Mouse (Mus musculus): Measurements from ENCODE around the gene Opa3. TPM values are rescaled to one million over a fixed set of nuclear protein-coding genes. Genes with fewer than 3 reads are reported as not detected.

The Opa3 gene
- total RNA-seq, 2 experiments from 2014 or later = 20.0 to 25.6 TPM

DNA sequence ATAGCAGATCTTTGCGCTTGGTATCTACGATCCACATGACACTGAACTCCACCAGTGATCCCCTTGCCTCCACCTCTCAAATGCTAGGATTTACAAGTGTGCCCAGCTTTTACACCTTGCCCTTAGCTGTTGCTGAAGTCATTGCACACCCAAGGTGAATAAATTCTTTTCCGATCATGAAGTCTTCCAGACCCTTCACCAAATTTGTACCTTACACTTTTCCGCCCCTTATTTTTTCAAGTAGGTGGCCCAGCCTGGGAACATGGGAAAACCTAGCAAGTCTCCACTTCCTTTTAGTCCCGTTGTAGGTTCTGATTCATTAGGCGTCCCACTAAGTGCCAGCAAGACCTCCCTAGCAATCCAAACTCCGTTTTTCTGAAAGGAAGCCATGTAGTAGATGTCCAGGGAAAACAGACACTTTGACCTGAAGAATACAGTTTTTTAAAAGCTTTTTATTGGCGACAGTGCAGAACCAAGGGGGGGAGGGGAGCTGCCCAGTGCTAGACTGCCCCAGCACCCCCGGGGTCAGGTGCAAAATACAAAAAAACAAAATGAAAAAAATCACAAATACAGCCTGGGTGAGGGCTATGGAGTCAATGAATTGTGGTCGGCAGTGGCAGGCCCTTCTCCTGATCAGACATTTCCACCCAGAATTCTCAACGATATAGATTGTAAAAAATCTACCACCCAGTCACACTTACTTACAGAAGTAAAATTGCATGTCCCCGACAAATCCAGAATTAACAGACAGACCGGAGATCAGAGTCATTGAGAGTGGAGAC lies 74.3 kb downstream of the Opa3 start:
- no peak for ATAC-seq (replicated peaks; ENCODE audit: low FRiP score, poor library complexity, severe bottlenecking)

DNA sequence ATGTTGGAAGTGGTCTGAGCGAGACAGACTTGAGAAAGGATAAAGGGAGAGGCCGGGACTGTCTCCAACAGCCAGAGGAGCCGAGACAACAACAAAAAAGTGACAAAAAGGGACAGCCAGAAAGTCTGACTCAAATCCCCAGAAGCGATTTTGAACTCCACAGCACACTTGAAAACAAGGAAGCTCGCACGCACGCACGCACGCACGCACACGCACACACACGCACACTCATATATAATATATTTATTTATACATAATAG lies 74.8 kb downstream of the Opa3 start:
- ATAC-seq (replicated peaks; ENCODE audit: low FRiP score, poor library complexity, severe bottlenecking) = no peak

DNA sequence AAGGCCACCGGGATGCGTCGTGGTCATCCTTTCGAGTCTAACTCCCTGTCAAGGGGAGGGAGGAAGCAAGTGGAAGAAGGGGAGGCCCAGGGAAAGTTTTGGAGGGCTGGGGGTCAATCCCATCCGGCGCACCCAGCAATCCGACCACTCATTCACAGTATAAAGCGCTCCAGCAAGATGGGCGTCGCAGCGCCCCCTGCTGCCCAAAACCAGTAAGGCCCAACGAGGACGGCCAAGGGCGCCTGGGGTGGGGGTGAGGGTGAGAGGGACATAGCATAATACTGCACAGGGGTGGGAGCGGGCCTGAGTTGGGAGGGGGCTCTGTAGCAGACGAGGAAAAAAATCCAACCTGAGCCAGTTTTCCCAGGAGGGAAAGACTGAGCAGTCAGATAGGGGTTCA lies 75.6 kb downstream of the Opa3 start:
- ATAC-seq (replicated peaks; ENCODE audit: low FRiP score, poor library complexity, severe bottlenecking) = no peak

DNA sequence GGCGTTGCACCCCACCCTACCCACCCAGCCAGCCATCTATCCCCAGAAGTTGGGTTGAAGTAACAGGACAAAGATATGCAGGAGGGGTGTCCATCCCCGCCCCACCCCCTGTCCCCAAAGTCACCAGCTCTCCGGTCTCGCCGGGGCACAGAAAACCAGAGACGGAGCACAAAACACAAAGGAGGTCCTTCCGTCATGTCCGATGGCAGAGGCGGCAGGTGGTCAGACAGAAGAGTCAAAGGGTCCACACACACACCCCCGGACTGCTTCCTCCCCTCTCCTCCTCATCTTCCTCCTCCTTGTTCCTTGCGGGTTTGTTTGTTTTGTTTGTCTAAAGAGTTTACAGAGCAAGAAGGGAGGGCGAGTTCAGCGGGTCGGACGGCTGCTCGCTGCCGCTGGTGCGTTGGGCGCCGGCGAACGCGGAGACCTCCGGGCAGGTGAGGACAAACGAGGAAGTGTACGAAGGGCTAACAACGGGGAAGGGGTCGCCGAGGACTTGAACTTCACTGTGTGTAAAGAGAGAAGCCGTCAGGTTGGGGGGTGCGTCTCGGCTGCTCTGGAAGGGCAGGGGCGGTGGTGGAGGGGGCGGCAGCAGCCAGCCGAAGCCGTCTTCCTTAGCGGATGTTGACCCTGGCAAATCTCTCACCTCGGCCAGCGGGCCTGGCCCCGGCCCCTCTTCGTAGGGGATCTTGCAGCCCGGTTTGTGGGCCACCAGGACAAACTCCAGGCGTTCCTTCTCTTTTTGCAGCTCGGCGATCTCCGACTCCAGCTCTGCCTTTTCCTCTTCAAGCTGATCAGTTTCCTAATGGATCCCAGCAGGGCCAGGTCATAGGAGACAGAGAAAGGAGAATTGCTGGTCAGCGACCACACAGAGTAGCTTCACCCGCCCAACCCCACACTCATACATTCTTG lies 76.6 kb downstream of the Opa3 start:
- ATAC-seq (replicated peaks; ENCODE audit: low FRiP score, poor library complexity, severe bottlenecking) = no peak

DNA sequence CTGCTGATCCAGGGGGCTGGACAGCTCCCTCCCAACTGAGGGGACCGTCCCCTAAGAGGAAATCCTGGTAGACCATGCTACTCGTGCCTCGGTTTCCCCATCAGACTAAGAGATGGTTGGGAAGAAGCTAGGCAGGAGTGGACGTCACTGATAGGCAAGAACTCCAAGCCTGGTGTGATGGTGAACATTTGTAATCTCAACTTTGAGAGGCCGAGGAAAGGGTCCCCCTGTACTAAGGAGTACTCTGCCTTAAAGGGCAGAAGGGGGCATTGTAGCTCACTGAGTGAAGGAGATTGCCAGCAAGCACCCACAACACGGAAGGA lies 77.2 kb downstream of the Opa3 start:
- ATAC-seq (replicated peaks; ENCODE audit: low FRiP score, poor library complexity, severe bottlenecking) = no peak

Other genes starting within 250 kb of the Opa3 start
- gene Nanos2, start 240.9 kb upstream of the Opa3 start, total RNA-seq (2015; ENCODE audit: low replicate concordance) = not detected in 2 replicates
- gene Nanos2, start 240.9 kb upstream of the Opa3 start, total RNA-seq (2017; ENCODE audit: low replicate concordance) = not detected in 2 replicates
- not detected in 2 replicates for gene Mypop, start 237.1 kb upstream of the Opa3 start, total RNA-seq (2015; ENCODE audit: low replicate concordance)
- gene Mypop, start 237.1 kb upstream of the Opa3 start, total RNA-seq (2017; ENCODE audit: low replicate concordance) = not detected in 2 replicates
- 4.6 and 6.1 TPM in 2 replicates for gene Irf2bp1, start 224.3 kb upstream of the Opa3 start, total RNA-seq (2015; ENCODE audit: low replicate concordance)
- gene Irf2bp1, start 224.3 kb upstream of the Opa3 start, total RNA-seq (2017; ENCODE audit: low replicate concordance) = 3.3 and 6.5 TPM in 2 replicates
- gene Foxa3, start 204.8 kb upstream of the Opa3 start, total RNA-seq (2015; ENCODE audit: low replicate concordance) = not detected in 2 replicates
- not detected in 2 replicates for gene Foxa3, start 204.8 kb upstream of the Opa3 start, total RNA-seq (2017; ENCODE audit: low replicate concordance)
- gene Sympk, start 204.0 kb upstream of the Opa3 start, total RNA-seq (2015; ENCODE audit: low replicate concordance) = 42.8 and 51.5 TPM in 2 replicates
- gene Sympk, start 204.0 kb upstream of the Opa3 start, total RNA-seq (2017; ENCODE audit: low replicate concordance) = 37.7 and 52.8 TPM in 2 replicates
- not detected in 2 replicates for gene Rsph6a, start 173.6 kb upstream of the Opa3 start, total RNA-seq (2015; ENCODE audit: low replicate concordance)
- gene Rsph6a, start 173.6 kb upstream of the Opa3 start, total RNA-seq (2017; ENCODE audit: low replicate concordance) = not detected in 2 replicates
- 17.7 and 33.1 TPM in 2 replicates for gene Dmwd, start 152.1 kb upstream of the Opa3 start, total RNA-seq (2015; ENCODE audit: low replicate concordance)
- 13.1 and 19.4 TPM in 2 replicates for gene Dmwd, start 152.1 kb upstream of the Opa3 start, total RNA-seq (2017; ENCODE audit: low replicate concordance)
- 15.9 and 18.4 TPM in 2 replicates for gene Dmpk, start 144.5 kb upstream of the Opa3 start, total RNA-seq (2015; ENCODE audit: low replicate concordance)
- gene Dmpk, start 144.5 kb upstream of the Opa3 start, total RNA-seq (2017; ENCODE audit: low replicate concordance) = 4.2 and 5.0 TPM in 2 replicates
- gene Six5, start 133.7 kb upstream of the Opa3 start, total RNA-seq (2015; ENCODE audit: low replicate concordance) = not detected in 2 replicates
- gene Six5, start 133.7 kb upstream of the Opa3 start, total RNA-seq (2017; ENCODE audit: low replicate concordance) = 0.13 TPM in 1 of 2 replicates, not detected in the other
- gene Gm4969, start 110.0 kb upstream of the Opa3 start, total RNA-seq (2015; ENCODE audit: low replicate concordance) = not detected in 2 replicates
- gene Gm4969, start 110.0 kb upstream of the Opa3 start, total RNA-seq (2017; ENCODE audit: low replicate concordance) = not detected in 2 replicates
- gene Fbxo46, start 108.5 kb upstream of the Opa3 start, total RNA-seq (2015; ENCODE audit: low replicate concordance) = 4.7 and 5.0 TPM in 2 replicates
- 6.3 and 7.3 TPM in 2 replicates for gene Fbxo46, start 108.5 kb upstream of the Opa3 start, total RNA-seq (2017; ENCODE audit: low replicate concordance)
- gene Qpctl, start 79.0 kb upstream of the Opa3 start, total RNA-seq (2015; ENCODE audit: low replicate concordance) = 2.5 and 2.9 TPM in 2 replicates
- gene Qpctl, start 79.0 kb upstream of the Opa3 start, total RNA-seq (2017; ENCODE audit: low replicate concordance) = 1.9 TPM in 2 replicates
- gene Snrpd2, start 78.6 kb upstream of the Opa3 start, total RNA-seq (2015; ENCODE audit: low replicate concordance) = 15.5 and 22.0 TPM in 2 replicates
- gene Snrpd2, start 78.6 kb upstream of the Opa3 start, total RNA-seq (2017; ENCODE audit: low replicate concordance) = 5.4 and 15.7 TPM in 2 replicates
- not detected in 2 replicates for gene Gipr, start 62.2 kb upstream of the Opa3 start, total RNA-seq (2015; ENCODE audit: low replicate concordance)
- gene Gipr, start 62.2 kb upstream of the Opa3 start, total RNA-seq (2017; ENCODE audit: low replicate concordance) = not detected in 2 replicates
- 2.5 TPM in 1 of 2 replicates, not detected in the other for gene Eml2, start 51.9 kb upstream of the Opa3 start, total RNA-seq (2015; ENCODE audit: low replicate concordance)
- 1.3 TPM in 1 of 2 replicates, not detected in the other for gene Eml2, start 51.9 kb upstream of the Opa3 start, total RNA-seq (2017; ENCODE audit: low replicate concordance)
- not detected in 2 replicates for gene Gpr4, start 15.8 kb upstream of the Opa3 start, total RNA-seq (2015; ENCODE audit: low replicate concordance)
- gene Gpr4, start 15.8 kb upstream of the Opa3 start, total RNA-seq (2017; ENCODE audit: low replicate concordance) = not detected in 2 replicates
- 34.0 and 58.7 TPM in 2 replicates for gene Vasp, start 43.5 kb downstream of the Opa3 start, total RNA-seq (2015; ENCODE audit: low replicate concordance)
- gene Vasp, start 43.5 kb downstream of the Opa3 start, total RNA-seq (2017; ENCODE audit: low replicate concordance) = 17.9 and 26.7 TPM in 2 replicates
- not detected in 2 replicates for gene Ppm1n, start 51.7 kb downstream of the Opa3 start, total RNA-seq (2015; ENCODE audit: low replicate concordance)
- not detected in 2 replicates for gene Ppm1n, start 51.7 kb downstream of the Opa3 start, total RNA-seq (2017; ENCODE audit: low replicate concordance)
- gene Rtn2, start 54.3 kb downstream of the Opa3 start, total RNA-seq (2015; ENCODE audit: low replicate concordance) = 4.0 TPM in 1 of 2 replicates, not detected in the other
- gene Rtn2, start 54.3 kb downstream of the Opa3 start, total RNA-seq (2017; ENCODE audit: low replicate concordance) = not detected in 2 replicates
- 6.3 and 7.9 TPM in 2 replicates for gene Fosb, start 81.7 kb downstream of the Opa3 start, total RNA-seq (2015; ENCODE audit: low replicate concordance)
- gene Fosb, start 81.7 kb downstream of the Opa3 start, total RNA-seq (2017; ENCODE audit: low replicate concordance) = 1.3 and 3.3 TPM in 2 replicates
- 3.6 and 12.6 TPM in 2 replicates for gene Ercc1, start 116.4 kb downstream of the Opa3 start, total RNA-seq (2015; ENCODE audit: low replicate concordance)
- 1.2 and 1.8 TPM in 2 replicates for gene Ercc1, start 116.4 kb downstream of the Opa3 start, total RNA-seq (2017; ENCODE audit: low replicate concordance)
- 2.1 and 3.6 TPM in 2 replicates for gene Cd3eap, start 131.1 kb downstream of the Opa3 start, total RNA-seq (2015; ENCODE audit: low replicate concordance)
- 0.45 and 4.0 TPM in 2 replicates for gene Cd3eap, start 131.1 kb downstream of the Opa3 start, total RNA-seq (2017; ENCODE audit: low replicate concordance)
- not detected in 2 replicates for gene Ppp1r13l, start 131.4 kb downstream of the Opa3 start, total RNA-seq (2015; ENCODE audit: low replicate concordance)
- 0.64 and 1.7 TPM in 2 replicates for gene Ppp1r13l, start 131.4 kb downstream of the Opa3 start, total RNA-seq (2017; ENCODE audit: low replicate concordance)
- gene Ercc2, start 153.7 kb downstream of the Opa3 start, total RNA-seq (2015; ENCODE audit: low replicate concordance) = 1.7 and 1.8 TPM in 2 replicates
- 5.3 and 11.3 TPM in 2 replicates for gene Ercc2, start 153.7 kb downstream of the Opa3 start, total RNA-seq (2017; ENCODE audit: low replicate concordance)
- gene Klc3, start 175.8 kb downstream of the Opa3 start, total RNA-seq (2015; ENCODE audit: low replicate concordance) = 2.5 TPM in 1 of 2 replicates, not detected in the other
- gene Klc3, start 175.8 kb downstream of the Opa3 start, total RNA-seq (2017; ENCODE audit: low replicate concordance) = not detected in 2 replicates
- gene Ckm, start 176.4 kb downstream of the Opa3 start, total RNA-seq (2015; ENCODE audit: low replicate concordance) = not detected in 2 replicates
- gene Ckm, start 176.4 kb downstream of the Opa3 start, total RNA-seq (2017; ENCODE audit: low replicate concordance) = not detected in 2 replicates
- 4.3 and 8.8 TPM in 2 replicates for gene Mark4, start 230.5 kb downstream of the Opa3 start, total RNA-seq (2015; ENCODE audit: low replicate concordance)
- gene Mark4, start 230.5 kb downstream of the Opa3 start, total RNA-seq (2017; ENCODE audit: low replicate concordance) = 1.1 and 1.2 TPM in 2 replicates
- gene Exoc3l2, start 235.0 kb downstream of the Opa3 start, total RNA-seq (2015; ENCODE audit: low replicate concordance) = not detected in 2 replicates
- gene Exoc3l2, start 235.0 kb downstream of the Opa3 start, total RNA-seq (2017; ENCODE audit: low replicate concordance) = not detected in 2 replicates